Mouse (Mus musculus) lung, postnatal 4 days (tissue): Measurements from ENCODE around the gene Clcn7.
"Not testable (repeated sequence)": the region's sequence is repeated elsewhere in the genome, so short reads cannot be mapped to it uniquely, and the experiment has no call there.

Experiments used
- DNase-seq, 2 experiments: peaks; one replicate each; pipeline ENCODE4 v3.0.0; 2021

The Clcn7 gene

DNA sequence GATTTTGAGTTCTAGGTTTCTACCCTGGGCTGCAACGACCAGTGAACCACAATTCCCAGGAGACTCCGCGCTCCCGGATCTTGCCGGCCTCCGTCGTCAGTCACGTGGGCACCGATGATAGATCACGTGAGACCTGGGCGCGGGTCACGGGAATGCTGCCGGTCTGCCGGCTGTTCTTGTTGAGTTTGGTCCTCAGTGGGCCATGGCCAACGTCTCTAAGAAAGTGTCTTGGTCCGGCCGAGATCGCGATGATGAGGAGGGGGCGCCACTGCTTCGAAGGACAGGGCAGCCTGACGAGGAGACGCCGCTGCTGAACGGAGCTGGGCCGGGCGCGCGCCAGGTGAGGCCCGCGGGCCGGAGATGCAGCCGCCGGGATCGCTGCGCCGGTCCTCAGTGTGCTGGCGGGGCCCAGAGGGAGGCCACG is at the start of gene Clcn7:
Gene Clcn7, plus strand, starts transcription at position 117 of the 424 bp plus-strand sequence.
- DNase-seq: peak; percentile 92 to 93

DNA sequence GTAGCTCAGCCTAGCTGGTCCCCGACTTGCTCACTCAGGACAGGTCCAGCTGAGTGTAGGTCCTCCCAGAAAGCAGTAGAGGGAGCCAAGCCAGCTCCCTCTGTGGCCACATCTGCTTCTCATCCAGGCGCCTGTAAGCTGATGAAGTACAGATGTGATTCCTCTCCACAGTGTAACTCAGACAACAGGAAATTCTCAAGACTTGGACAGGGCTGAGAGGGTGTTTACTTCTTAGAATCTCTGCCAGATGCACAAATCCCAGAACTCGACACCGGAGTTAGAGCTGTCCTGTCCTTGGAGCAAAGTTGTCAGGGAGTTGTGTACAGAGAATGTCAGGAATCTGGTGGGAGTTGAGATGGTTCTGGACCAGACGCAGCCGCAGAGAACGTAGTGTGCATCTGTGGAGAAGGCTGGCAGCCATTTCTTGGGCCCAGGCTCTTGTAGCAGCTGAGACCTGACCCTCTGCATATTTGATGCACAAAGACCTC is 49.7 kb upstream of the Clcn7 start, which contains the start of gene Tmem204:
Gene Tmem204, minus strand, starts transcription at position 148 of the 488 bp plus-strand sequence.
- DNase-seq: peak; percentile 74 to 90

DNA sequence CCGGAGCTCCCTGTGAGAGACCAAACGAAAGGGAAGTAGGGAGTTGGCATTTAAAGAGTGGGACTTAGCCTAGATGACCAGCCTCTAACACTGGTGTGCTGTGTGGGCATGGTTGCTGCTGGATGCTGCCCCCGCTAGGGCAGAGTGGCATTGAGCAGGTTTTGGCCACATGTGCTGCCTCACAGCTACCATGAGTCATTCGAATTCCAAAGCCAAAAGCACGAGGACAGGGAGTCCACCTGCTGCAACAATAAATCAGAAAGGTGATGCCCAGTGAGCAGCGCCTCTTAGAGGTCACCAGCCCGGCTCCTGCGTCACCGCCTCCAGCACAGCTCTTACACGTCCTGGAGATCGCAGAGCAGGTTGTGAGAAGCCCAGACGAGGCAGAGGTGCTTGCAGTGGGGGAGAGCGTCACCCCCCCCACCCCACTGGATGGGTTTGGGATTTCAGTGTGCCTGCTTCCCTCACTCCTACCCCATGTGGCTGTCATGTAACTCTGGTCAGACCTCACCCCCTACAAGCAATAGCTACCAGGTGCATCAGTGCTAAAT is 48.3 kb upstream of the Clcn7 start:
- DNase-seq: no peak

DNA sequence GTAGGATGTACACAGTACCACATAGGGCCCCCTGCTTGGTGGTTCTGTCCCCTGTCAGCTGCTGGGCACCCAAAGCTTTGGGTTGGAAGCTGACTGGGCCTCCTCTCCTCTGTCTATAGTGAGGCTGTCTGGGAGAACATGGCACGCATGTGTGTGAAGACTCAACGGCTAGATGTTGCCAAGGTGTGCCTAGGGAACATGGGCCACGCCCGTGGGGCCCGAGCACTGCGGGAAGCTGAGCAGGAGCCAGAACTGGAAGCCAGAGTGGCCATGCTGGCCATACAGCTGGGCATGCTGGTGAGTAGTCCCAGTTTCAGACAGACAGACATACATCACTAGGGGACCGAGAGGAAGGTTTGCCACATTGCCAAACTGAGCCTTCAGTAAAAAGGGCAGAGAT is 46.5 kb upstream of the Clcn7 start:
- no peak for DNase-seq

DNA sequence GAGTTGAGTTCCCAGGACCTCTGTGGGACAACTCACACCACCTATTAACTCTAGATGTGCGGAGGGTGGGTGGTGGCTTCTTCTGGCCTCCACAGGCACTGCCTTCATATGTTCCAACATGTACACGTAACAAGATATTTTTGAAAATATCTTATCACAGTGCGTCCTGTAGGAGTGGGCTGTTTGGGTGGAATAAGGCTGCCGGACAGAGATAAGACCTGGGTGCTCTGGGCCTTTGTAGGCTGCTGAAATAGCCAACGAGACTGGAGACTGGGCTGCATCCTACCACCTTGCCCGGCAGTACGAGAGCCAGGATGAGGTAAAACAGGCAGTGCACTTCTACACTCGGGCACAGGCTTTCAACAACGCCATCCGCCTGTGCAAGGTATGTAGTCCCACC is 44.0 kb upstream of the Clcn7 start:
- DNase-seq: no peak

DNA sequence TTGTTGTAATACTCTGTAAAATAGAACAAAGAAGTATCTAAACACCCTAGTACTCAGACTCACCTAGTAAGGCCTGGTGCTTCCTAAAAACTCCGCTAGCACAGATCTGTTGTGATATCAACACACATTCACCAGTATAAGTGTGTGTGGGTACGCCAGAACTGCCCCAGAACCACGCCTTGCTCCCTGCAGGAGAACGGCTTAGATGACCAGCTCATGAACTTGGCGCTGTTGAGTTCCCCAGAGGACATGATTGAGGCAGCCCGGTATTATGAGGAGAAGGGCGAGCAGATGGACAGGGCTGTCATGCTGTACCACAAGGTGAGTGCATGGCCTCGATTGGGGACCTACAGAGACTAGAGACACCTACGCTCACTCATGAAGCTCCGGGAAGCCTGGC is 42.7 kb upstream of the Clcn7 start:
- no peak for DNase-seq

DNA sequence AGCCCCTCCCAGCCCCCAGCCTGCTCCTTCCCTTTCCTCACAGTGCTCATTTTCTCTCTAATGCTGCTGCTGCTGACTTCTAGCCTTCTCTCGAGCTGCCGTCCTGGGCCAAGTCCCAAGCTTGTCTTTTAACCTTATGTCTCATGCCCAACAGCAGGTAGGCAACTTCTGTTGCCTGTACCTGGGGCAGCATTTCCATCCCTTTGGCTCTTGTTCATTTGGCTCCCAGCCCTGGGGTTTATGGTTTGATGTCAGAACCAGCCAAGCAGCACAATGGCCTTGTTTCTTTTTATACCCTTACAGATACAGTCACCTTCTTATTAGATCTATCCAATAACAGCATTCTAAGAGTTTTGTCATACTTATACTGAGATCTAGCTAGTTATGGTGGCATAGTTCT is 37.0 kb upstream of the Clcn7 start:
- DNase-seq: no peak

DNA sequence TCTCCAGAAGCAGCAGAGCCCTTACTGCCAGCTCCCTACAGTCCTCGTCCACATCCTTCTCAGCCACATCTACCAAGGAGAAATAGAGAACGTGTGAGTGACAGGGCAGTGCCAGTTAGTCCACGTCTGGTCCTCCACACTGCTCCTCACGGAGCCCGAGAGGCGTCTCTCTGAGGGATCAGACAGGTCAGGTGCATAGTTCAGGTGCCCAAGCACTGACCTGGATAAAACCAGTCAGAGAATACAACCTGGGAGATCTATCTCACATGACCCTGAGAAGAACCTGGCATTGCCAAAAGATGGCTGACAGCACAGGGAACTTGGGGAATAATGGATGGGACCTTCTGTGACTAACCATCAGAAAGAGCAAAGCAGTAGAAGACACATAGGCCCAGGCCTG is 33.1 kb upstream of the Clcn7 start:
- no peak for DNase-seq

DNA sequence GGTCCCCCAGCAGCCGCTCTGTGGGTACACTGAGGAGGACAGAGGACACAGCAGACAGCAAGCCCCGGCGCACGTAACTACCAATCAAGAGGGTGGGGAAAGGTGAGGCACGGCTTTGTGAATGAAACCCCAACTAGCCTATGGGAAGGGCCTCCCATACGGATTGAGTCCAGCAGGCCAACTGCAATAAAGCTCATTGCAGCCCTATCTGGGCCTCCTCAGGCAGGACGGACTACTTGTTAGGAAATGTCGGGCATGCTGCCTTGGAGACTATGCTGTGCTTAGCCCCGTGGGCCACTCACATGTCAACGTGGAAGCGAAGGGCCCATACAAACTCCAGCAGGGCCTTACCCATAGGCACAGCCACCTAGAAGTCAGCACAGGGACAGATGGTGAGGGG is 31.9 kb upstream of the Clcn7 start:
- DNase-seq: no peak

DNA sequence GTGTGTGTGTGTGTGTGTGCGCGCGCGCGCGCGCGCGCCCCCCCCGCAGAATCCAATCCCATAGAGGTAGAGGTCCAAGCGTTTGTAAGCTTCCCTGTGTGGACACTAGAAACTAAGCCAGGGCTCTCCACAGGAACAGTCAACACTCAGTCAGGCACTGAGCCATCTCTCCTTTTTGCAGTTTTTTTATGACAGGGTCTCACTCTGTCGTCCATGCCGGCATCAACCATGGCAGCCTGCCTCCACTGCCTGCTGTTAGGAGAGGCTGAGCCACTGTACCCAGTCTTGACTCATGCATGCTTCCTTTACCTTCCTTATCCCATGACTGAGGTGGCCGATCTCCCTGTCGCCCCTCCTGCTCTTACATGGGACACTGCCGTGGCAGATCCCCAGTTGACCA is 25.4 kb upstream of the Clcn7 start:
- no peak for DNase-seq

DNA sequence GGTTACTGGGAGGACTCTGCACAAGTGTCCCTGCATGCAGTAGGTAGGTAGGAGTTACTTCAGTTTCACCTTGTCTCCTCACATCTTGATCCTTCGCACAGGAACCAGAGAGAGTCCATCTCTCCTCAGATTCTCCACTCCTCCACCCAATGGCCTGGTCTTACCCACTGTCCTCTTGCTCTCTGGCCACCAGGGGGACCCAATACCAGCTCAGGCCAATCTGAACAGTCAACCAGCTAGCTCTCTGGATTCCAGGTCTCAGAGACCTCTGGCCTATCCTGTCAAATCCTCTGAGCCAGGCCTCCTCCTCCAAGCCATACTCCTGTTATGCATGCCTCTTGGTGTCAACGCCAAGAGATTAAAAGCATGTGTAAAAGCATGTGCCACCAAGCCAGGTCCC is 23.6 kb upstream of the Clcn7 start:
- DNase-seq: peak; percentile 54 to 70

DNA sequence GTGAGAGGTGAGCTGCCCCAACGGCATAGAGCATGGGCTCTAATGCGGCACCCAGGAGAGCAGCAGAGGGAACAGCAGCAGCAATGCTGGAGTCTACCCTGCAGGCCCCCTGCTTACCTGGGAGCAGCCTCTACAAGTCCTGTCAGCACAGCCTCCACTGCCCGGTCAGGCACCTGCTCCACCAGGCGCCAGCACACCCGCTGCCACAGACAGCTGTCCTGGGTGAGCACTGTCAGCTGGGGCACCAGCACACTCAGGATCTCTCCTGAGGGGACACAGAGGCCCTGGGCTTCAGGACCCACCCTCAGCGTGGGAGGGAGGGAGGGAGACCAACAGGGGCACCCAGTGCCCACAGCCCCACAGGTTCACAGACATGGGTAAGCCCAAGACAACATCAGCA is 22.6 kb upstream of the Clcn7 start:
- DNase-seq: no peak

DNA sequence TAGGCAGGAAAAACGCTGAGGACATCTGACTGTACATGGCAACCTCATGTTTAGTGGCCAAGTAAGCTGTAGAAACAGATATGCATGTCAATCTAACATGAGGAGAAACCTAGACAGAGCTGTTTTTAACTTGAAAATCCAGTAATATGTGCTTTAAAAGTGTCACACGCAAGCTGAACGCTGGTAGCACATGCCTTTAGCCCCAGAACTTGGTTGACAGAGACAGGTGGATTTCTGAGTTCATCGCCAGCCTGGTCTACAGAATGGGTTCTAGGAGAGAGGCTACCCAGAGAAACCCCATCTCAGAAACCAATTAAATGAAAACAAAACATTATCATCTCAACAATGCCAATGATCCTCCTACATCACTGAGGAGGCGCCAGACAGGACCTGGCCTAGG is 22.0 kb upstream of the Clcn7 start:
- DNase-seq: no peak

DNA sequence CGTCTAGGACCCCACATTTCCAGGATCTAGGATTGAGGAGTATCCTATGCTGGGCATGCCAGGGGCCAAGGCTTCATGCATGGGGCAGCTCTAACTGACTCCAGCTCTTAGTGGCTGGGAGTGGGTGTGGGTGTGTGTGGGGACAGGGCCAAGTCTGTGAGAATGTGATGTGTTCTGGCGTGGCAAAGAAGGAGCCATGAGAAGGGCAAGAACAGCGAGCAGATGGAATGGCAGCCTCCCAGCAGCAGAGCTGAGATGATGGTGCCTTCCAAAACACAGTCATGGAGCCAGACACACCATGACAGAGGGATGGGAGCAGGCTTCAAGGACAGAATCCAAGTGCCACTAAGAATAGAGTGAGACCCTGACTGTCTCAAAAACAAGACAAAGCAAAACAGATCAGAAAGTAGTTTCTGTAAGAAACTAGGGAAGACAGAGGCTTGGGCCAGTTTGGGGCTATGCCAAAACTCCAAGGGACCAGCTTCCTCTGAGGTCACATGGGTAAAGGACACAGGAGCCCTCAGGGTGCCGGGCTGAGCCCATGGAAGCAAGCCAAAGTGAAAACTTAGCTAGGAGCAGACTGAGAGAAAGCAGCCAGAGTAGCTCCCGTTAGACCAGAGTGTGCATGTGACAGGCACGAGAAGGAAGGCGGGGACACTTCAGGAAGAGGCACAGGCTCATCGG is 21.3 kb upstream of the Clcn7 start:
- peak; percentile 48 to 75 for DNase-seq

DNA sequence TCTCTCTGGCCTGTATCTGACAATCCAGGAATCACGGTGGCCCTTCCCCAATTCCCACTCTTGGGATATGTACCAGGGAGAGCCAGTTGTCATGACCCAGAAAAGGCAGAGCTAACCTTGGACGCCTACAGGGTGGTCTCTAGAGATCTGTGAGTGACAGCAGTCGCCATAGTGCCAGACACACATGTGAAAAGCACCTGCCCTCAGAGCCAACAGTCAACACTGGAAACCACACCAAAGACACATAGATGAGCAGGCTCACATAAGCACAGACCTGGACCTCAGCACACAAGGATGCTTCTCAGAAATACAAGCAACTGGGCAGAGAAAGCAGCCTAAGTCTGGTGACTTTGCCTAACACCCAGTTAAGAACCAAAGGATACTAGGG is 20.8 kb upstream of the Clcn7 start:
- DNase-seq: no peak

DNA sequence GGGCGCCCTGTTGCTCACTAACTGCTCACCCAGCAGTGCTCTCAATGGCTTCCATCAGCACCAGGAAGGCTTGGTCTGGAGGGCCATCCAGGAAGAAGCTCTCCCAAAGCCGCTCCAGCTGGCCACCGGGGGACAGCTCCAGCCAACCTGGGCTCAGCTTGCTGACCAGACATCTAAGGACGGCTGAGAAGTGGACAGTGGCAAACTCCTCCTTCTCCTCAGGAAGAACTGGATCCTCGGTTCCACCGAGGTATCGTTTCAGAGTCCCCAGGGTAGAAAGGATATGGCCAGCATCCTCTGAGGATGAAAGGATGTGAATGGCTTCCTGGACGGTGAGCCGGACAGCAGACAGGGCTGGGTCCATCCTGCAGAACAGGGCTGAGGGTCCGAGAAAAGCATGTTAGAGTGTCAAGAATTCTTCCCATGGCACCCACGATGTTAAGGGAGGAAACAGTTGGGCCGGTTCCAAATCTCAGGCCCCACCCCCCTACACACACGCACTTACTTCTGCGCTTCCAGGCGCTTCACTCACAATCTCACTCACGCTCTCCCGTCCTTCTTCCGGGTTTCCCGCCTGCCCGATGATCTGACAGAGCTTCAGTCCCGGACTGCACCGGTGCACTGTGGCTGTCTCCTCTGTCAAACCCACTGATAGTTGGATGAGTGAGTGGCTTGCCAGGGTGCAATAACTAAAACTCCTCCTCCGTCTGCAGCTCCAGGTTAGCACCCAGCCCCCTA is 18.1 kb upstream of the Clcn7 start:
- no peak for DNase-seq

DNA sequence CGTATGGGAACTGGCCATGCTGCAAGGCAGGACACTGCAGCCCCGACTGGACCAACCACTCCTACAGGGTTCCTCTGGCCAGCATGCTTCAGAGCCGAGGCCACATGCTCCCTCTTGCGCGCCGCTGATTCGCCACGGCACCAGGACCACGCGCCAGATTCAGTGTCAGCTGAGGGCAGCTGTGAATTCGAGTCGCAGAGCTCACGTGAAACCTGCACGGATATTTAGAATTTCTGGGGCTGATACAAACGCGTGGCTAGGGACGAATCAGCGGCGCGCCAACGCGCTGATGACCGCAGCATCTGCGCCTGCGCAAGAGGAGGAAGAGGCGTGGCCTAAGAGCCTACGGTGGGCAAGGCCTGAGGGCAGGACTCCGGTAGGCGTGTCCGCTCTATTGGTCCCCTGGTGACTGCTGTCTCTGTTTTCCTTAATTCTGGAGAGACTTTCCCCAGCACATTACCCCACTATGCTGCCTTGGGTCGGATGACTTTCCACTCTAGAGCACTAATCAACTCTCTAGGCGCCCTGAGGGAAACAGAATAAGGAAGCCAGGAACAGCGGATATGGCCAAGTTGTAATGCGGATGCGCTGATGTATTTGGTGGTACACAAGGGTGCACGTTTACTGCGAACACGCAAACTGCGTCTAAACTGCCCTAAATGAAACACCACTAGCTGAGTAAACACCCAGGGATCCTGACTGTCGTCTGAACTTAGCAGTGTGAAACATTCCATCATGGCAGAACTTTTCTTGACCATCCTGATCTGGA is 17.3 kb upstream of the Clcn7 start, which contains the start of gene Telo2:
Gene Telo2, minus strand, starts transcription at position 304 of the 769 bp plus-strand sequence.
- peak; percentile 94 to 96 for DNase-seq

DNA sequence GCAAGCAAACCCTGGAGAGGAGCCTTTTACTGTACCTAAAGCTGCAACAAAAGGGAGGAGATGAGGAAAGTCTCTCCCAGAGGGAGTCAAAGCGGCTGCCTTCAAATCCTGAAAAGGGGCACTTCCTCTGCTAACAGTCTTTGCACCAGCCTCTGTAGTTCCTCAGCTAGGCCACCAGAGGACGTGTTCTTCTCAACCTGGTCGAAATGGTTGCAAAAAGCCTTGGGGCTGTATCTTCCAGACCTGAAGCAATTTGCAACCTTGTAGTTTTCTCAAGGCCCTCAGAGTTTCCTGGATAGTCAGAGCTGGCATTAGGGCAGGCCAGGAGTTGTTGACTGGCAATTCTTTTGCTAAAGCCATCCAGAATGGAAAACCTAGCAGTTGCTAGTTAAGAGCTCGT is 15.9 kb upstream of the Clcn7 start:
- DNase-seq: peak in 1 of 2 experiments; percentile 47

DNA sequence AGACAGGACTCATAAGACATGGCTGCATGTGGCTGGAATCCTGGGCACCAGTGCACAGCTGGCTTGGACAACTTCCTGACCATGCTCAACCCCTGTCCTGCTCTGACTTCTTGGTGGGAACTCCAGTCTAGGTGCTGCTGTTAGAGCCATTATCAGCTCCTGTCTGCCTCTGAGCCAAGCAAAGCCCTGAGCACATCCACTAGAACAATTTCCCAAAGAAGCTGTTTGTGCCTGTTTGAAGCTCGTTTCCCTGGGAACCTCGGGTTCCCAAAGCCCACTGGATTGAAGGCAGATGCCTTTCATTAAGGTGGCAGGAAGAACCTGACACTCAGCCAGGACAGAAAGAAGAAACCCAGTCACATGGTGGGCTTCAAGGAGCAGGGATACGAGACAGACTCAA is 12.8 kb upstream of the Clcn7 start, which contains the start of gene Ptx4:
Gene Ptx4, plus strand, starts transcription at position 355 of the 400 bp plus-strand sequence.
- no peak for DNase-seq

DNA sequence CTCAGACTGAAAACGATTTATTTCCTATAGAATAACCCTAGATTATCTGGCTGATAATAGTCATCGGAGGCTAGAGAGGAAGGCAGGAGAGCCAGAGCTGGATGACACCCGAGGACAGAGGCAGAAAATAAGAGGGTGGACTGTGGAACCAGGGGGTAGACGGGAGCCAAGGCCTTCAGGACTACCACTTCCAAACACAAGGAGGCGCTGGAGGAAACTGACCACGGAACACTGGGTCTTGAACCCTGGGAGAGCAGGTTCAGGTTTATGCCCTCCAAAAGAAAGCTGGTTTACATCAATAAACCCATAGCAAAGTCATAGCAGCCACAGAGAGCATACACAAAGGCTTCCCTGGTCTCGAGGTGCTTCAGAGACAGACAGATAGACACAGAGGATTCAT is 9.2 kb upstream of the Clcn7 start:
- peak in 1 of 2 experiments; percentile 43 for DNase-seq

DNA sequence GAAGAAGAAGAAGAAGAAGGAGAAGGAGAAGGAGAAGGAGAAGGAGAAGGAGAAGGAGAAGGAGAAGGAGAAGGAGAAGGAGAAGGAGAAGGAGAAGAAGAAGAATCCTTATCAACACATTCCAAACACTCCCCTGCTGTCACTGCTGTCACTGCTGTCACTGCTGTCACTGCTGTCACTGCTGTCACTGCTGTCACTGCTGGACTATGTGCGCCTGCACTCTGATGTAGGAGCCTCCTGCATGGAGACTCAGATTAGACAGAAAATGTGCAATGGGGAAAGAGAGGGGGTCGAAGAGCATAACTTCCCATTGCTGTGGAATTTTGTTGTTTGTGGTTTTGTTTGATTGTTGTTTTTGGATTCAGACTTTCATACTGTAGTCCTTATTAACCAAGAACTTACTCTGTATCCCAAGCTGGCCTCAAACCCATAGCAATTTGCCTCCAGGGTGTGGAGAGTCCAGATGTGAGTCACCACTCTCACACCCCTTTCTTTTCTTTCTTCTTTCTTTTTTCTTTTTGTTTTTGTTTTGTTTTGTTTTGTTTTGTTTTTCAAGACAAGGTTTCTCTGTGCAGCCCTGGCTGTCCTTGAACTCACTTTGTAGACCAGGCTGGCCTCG is 7.6 kb upstream of the Clcn7 start:
- DNase-seq: not testable (repeated sequence)

DNA sequence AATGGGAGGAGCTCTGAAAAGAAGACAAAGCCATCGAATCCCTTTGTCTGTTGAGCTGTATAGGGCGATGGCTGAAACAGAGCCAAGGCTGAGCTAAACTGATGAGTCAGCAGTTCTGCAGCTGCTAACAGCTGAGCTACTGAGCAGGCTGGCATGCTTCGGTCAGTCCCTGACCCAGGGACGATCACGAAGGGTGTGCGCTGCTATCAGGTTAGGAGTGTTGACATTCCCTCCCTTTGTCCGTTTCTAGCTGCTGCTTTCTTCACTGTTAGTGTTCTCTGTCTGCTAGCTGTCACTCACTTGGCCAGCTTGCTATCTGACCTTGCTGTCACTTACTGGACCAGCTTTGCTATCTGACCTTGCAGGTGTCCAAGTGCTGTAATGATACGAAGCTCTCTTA is 6.1 kb upstream of the Clcn7 start:
- DNase-seq: no peak

DNA sequence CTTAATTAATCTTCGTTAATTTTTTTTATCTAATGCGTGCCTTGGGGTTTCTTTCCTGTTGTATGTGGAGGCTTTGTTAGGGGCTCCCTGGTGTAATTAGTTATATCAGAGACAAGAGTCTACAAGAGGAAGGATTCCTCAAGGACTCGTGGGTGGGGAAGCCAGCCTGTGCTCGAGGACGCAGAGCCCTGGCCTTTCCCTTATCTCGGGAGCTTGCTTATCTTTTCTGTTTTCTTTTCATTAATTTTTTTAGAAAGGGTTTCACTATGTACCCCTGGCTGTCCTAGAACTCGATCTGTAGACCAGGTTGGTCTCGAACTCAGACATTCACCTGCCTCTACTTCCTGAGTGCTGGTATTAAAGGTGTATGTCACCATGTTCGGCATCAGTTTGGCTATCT is 5.5 kb upstream of the Clcn7 start:
- DNase-seq: no peak
